8 mouse cellular contexts compared by ENCODE assay signal in genomic region chr5:124165622-124166570, GRCm38 (mm10). TPM values are rescaled to one million over a fixed set of nuclear protein-coding genes. Genes with fewer than 3 reads are reported as not detected.
DNase-seq lines count a peak whose midpoint lies in the region; ATAC-seq lines count a peak whose summit lies in the region.

No protein-coding gene starts in this region.

- H3K4me1 ChIP-seq in hindbrain, embryonic 11.5 days (replicated peaks; ENCODE audit: control insufficient read depth, insufficient read depth, low read length) = peaks cover 15% of the 10 kb centered on the region
- peaks cover 12% of the 10 kb centered on the region for H3K4me1 ChIP-seq in liver, embryonic 16.5 days (ENCODE audit: control insufficient read depth, low read depth, low read length)
- H3K4me1 ChIP-seq in stomach, embryonic 16.5 days (ENCODE audit: control insufficient read depth, insufficient read depth, low read length) = peaks cover 30% of the 10 kb centered on the region

- no peaks in the 10 kb centered on the region for H3K9me3 ChIP-seq in hindbrain, embryonic 11.5 days (ENCODE audit: control insufficient read depth, low read length)
- no peaks in the 10 kb centered on the region for H3K9me3 ChIP-seq in liver, embryonic 16.5 days (replicated peaks; ENCODE audit: control insufficient read depth, low read length)
- no peaks in the 10 kb centered on the region for H3K9me3 ChIP-seq in stomach, embryonic 16.5 days (replicated peaks; ENCODE audit: control insufficient read depth, low read length)

- ATAC-seq in hindbrain, embryonic 11.5 days (ENCODE audit: low FRiP score) = peak; percentile 34; the same call in 1 of the 2 replicates
- ATAC-seq in liver, embryonic 16.5 days (ENCODE audit: low read depth) = peak; percentile 57; the same call in 1 of the 2 replicates
- ATAC-seq in stomach, embryonic 16.5 days (ENCODE audit: insufficient read depth, low FRiP score) = peak; percentile 53

- WGBS in hindbrain, embryonic 11.5 days = 56% methylated on average over 15 of the region's 15 CpGs
- WGBS in liver, embryonic 16.5 days (ENCODE audit: insufficient replicate concordance) = 32% methylated on average over 15 of the region's 15 CpGs
- WGBS in stomach, embryonic 16.5 days = 32% methylated on average over 15 of the region's 15 CpGs

- H3K27ac ChIP-seq in hindbrain, embryonic 11.5 days (ENCODE audit: low read depth, low read length) = peak overlapping the region; percentile 2; the same call in 1 of the 2 replicates
- H3K27ac ChIP-seq in liver, embryonic 16.5 days (ENCODE audit: low read length) = no peak overlapping the region
- peak overlapping the region; percentile 66 for H3K27ac ChIP-seq in stomach, embryonic 16.5 days (ENCODE audit: low read length)

- H3K4me3 ChIP-seq in hindbrain, embryonic 11.5 days (ENCODE audit: low read depth, low read length) = no peak overlapping the region
- no peak overlapping the region for H3K4me3 ChIP-seq in liver, embryonic 16.5 days (ENCODE audit: low read depth, low read length)
- H3K4me3 ChIP-seq in stomach, embryonic 16.5 days (replicated peaks; ENCODE audit: low read length) = no peak overlapping the region

- no peaks in the 10 kb centered on the region for H3K36me3 ChIP-seq in hindbrain, embryonic 11.5 days (ENCODE audit: control insufficient read depth, insufficient read depth, low read length)
- H3K36me3 ChIP-seq in liver, embryonic 16.5 days (ENCODE audit: control insufficient read depth, insufficient read depth) = no peaks in the 10 kb centered on the region
- no peaks in the 10 kb centered on the region for H3K36me3 ChIP-seq in stomach, embryonic 16.5 days (ENCODE audit: control insufficient read depth, insufficient read depth, low read length)

- no peaks in the 10 kb centered on the region for H3K27me3 ChIP-seq in hindbrain, embryonic 11.5 days (ENCODE audit: control insufficient read depth, insufficient read depth, low read length)
- H3K27me3 ChIP-seq in liver, embryonic 16.5 days (ENCODE audit: control insufficient read depth, insufficient read depth, low read depth, low read length) = no peaks in the 10 kb centered on the region
- H3K27me3 ChIP-seq in stomach, embryonic 16.5 days (ENCODE audit: control insufficient read depth, insufficient read depth, low read length) = no peaks in the 10 kb centered on the region

- no peak overlapping the region for H3K4me2 ChIP-seq in hindbrain, embryonic 11.5 days (replicated peaks; ENCODE audit: low read depth, low read length)
- H3K4me2 ChIP-seq in liver, embryonic 16.5 days (ENCODE audit: low read depth, low read length) = no peak overlapping the region
- no peak overlapping the region for H3K4me2 ChIP-seq in stomach, embryonic 16.5 days (ENCODE audit: low read depth, low read length)

- peak; percentile 60 for DNase-seq in adrenal gland, postnatal 14 days
- DNase-seq in adrenal gland, postnatal 10 days = no peak
- peak; percentile 82 for DNase-seq in right cerebral cortex, adult 18-20 months
- no peak for DNase-seq in right cerebral cortex, postnatal 14 days
- DNase-seq in hindbrain, embryonic 11.5 days (ENCODE audit: low spot score) = no peak
- no peak for DNase-seq in testis, postnatal 10 days (ENCODE audit: low spot score)

- no peak overlapping the region for H3K9ac ChIP-seq in hindbrain, embryonic 11.5 days (ENCODE audit: low read depth, low read length)
- no peak overlapping the region for H3K9ac ChIP-seq in liver, embryonic 16.5 days (ENCODE audit: low read depth, low read length)
- peak overlapping the region; percentile 32 for H3K9ac ChIP-seq in stomach, embryonic 16.5 days (ENCODE audit: low read length)

RNA-seq across cellular contexts. Expression of gene Arl6ip4, which starts 50.0 kb away (rescaled TPM):
- total RNA-seq in adrenal gland, postnatal 14 days (2021) = 48.5 and 64.0 TPM in 2 replicates
- 10 to 100 TPM; 56.0 to 58.1 TPM for total RNA-seq in adrenal gland, postnatal 10 days (2021)
- polyA plus RNA-seq in hindbrain, embryonic 11.5 days (2014; fragmentation: Nextera tagmentation; extraction: Ambion mirVana) = 80.8 and 91.5 TPM in 2 replicates
- 46.9 and 47.9 TPM in 2 replicates for polyA plus RNA-seq in liver, embryonic 16.5 days (2015; fragmentation: Nextera tagmentation; extraction: Ambion mirVana)
- 76.1 and 81.6 TPM in 2 replicates for polyA plus RNA-seq in stomach, embryonic 16.5 days (2015; fragmentation: Nextera tagmentation; extraction: Ambion mirVana)

RNA-seq across cellular contexts. Expression of gene Ogfod2, which starts 53.8 kb away (rescaled TPM):
- total RNA-seq in adrenal gland, postnatal 14 days (2021) = 35.8 and 37.1 TPM in 2 replicates
- 10 to 100 TPM; 31.1 to 36.6 TPM for total RNA-seq in adrenal gland, postnatal 10 days (2021)
- polyA plus RNA-seq in hindbrain, embryonic 11.5 days (2014; fragmentation: Nextera tagmentation; extraction: Ambion mirVana) = 13.1 and 13.3 TPM in 2 replicates
- polyA plus RNA-seq in liver, embryonic 16.5 days (2015; fragmentation: Nextera tagmentation; extraction: Ambion mirVana) = 15.0 and 15.7 TPM in 2 replicates
- 27.7 and 30.2 TPM in 2 replicates for polyA plus RNA-seq in stomach, embryonic 16.5 days (2015; fragmentation: Nextera tagmentation; extraction: Ambion mirVana)

Comparison
In these comparisons a context has a peak if more than half of its experiments do, and no peak if none do; other contexts are left out.
1. DNase-seq: peak in adrenal gland, postnatal 14 days (single experiment) and right cerebral cortex, adult 18-20 months (single experiment); none in adrenal gland, postnatal 10 days (single experiment), right cerebral cortex, postnatal 14 days (single experiment), hindbrain, embryonic 11.5 days (single experiment) and testis, postnatal 10 days (single experiment).
2. Peak in every context shown above with its lines, with median percentiles within 50 percentile points of each other: ATAC-seq.